Mouse (Mus musculus): ENCODE data around the gene Angptl7. TPM values are rescaled to one million over a fixed set of nuclear protein-coding genes. Genes with fewer than 3 reads are reported as not detected.

Angptl7 gene
- polyA plus RNA-seq, 1 experiment, result 0.04 TPM

DNA sequence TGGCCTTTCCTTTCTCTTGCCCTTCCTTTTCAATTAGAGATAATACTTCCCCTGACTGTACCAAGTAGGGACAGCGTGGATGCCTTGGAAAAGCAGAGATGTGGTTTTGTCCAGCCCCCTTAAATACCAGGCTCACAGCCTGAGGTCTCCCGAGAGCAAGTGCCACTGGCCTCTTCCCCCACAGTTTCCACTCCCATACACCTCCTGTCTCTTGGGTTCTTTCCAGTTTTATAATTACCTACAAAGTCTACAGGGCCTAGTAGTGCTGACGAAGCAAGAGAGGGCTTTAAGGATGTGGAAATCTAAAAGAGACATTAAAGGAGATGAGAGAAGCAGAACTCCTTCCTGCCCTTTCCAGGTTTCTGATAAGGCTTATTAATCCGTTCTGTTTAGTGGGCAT lies 17.5 kb upstream of the Angptl7 start:
- no peaks in the 10 kb centered on the region for H3K79me3 ChIP-seq (ENCODE audit: low read depth)
- peaks cover 13% of the 10 kb centered on the region for H3K36me3 ChIP-seq (ENCODE audit: control insufficient read depth, insufficient read depth)
- H3K27me3 ChIP-seq (ENCODE audit: control insufficient read depth, insufficient read depth, insufficient read length), result no peaks in the 10 kb centered on the region
- TF ChIP-seq MYOG (IDR thresholded peaks at IDR 0.05; ENCODE audit: control insufficient read depth, extremely low read depth, insufficient read length) (no peak), USF1 (IDR thresholded peaks at IDR 0.05; ENCODE audit: low read depth) (no peak), FOSL1 (IDR thresholded peaks at IDR 0.05; ENCODE audit: insufficient read depth, low read length, poor library complexity, severe bottlenecking) (no peak), MYOD1 (IDR thresholded peaks at IDR 0.05; ENCODE audit: control insufficient read depth, insufficient read length, low read depth) (no peak), CTCF (IDR thresholded peaks at IDR 0.05; ENCODE audit: control insufficient read depth, insufficient read depth, insufficient read length) (no peak), MAX (IDR thresholded peaks at IDR 0.05) (no peak), CEBPB (IDR thresholded peaks at IDR 0.05; ENCODE audit: low read depth) (no peak)
- H3K4me3 ChIP-seq (ENCODE audit: insufficient read depth, poor library complexity, severe bottlenecking), result no peak overlapping the region
- no peak overlapping the region for H3ac ChIP-seq (ENCODE audit: control insufficient read depth, insufficient read length, low read depth)
- no peaks in the 10 kb centered on the region for H3K79me2 ChIP-seq (ENCODE audit: control insufficient read depth, insufficient read depth)

DNA sequence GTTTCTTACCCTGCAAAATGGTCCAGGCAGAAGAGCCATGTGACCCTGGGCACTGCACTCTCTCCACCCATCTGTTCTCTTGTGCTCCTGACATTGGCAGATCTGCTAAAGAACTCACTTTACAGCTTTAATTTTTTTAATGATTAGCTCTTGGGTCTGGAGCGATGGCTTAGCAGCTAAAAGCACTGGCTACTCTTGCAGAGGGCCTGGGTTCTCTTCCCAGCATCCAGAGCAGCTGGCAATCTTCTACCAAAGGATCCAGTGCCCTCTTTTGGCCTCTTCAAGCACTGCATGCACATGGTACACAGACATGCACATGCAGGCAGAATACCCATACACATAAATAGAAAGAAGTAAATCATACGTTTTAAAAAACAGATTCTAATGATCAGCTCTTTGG lies 15.1 kb upstream of the Angptl7 start:
- Histone ChIP-seq H3K79me2 (ENCODE audit: control insufficient read depth, insufficient read depth) (no peaks in the 10 kb centered on the region), H3ac (ENCODE audit: control insufficient read depth, insufficient read length, low read depth) (no peak overlapping the region), H3K36me3 (ENCODE audit: control insufficient read depth, insufficient read depth) (peaks cover 13% of the 10 kb centered on the region), H3K27me3 (ENCODE audit: control insufficient read depth, insufficient read depth, insufficient read length) (no peaks in the 10 kb centered on the region), H3K4me3 (ENCODE audit: insufficient read depth, poor library complexity, severe bottlenecking) (no peak overlapping the region), H3K79me3 (ENCODE audit: low read depth) (no peaks in the 10 kb centered on the region)
- no peak for TF ChIP-seq FOSL1 (IDR thresholded peaks at IDR 0.05; ENCODE audit: insufficient read depth, low read length, poor library complexity, severe bottlenecking)
- no peak for TF ChIP-seq USF1 (IDR thresholded peaks at IDR 0.05; ENCODE audit: low read depth)
- no peak for TF ChIP-seq CTCF (IDR thresholded peaks at IDR 0.05; ENCODE audit: control insufficient read depth, insufficient read depth, insufficient read length)
- TF ChIP-seq MYOG (IDR thresholded peaks at IDR 0.05; ENCODE audit: control insufficient read depth, extremely low read depth, insufficient read length), result no peak
- no peak for TF ChIP-seq MYOD1 (IDR thresholded peaks at IDR 0.05; ENCODE audit: control insufficient read depth, insufficient read length, low read depth)
- TF ChIP-seq MAX (IDR thresholded peaks at IDR 0.05), result no peak
- no peak for TF ChIP-seq CEBPB (IDR thresholded peaks at IDR 0.05; ENCODE audit: low read depth)

DNA sequence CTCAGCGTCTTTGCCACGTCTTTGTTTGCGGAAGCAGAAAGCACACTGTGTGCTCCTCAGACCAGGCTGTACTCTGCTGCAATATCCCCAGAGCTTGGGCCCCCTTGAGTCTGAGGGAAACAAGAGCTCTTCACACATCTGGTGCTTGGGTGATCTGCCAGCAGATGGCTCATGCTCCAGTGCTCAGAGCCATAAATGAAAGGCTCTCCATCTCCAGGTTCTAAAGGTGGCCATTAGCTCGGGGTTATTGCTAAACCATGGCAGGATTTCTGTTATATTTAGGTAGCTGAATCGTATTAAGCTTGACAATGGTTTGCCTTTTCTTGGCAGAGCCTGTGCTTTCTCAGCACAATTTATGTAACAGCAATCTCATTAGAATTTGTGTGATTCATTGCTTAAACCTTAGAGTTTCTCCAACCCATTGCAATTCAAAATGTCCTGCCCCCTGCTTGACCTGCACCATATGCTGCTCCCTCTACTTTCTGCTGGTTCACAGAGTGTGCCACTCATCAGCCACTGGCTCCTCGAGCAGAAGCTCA lies 12.8 kb upstream of the Angptl7 start:
- H3K36me3 ChIP-seq (ENCODE audit: control insufficient read depth, insufficient read depth), result peaks cover 7% of the 10 kb centered on the region
- H3K79me2 ChIP-seq (ENCODE audit: control insufficient read depth, insufficient read depth), result no peaks in the 10 kb centered on the region
- H3K4me3 ChIP-seq (ENCODE audit: insufficient read depth, poor library complexity, severe bottlenecking), result no peak overlapping the region
- no peak overlapping the region for H3ac ChIP-seq (ENCODE audit: control insufficient read depth, insufficient read length, low read depth)
- TF ChIP-seq MYOG (IDR thresholded peaks at IDR 0.05; ENCODE audit: control insufficient read depth, extremely low read depth, insufficient read length), result no peak
- TF ChIP-seq MYOD1 (IDR thresholded peaks at IDR 0.05; ENCODE audit: control insufficient read depth, insufficient read length, low read depth), result no peak
- H3K27me3 ChIP-seq (ENCODE audit: control insufficient read depth, insufficient read depth, insufficient read length), result no peaks in the 10 kb centered on the region
- H3K79me3 ChIP-seq (ENCODE audit: low read depth), result no peaks in the 10 kb centered on the region

DNA sequence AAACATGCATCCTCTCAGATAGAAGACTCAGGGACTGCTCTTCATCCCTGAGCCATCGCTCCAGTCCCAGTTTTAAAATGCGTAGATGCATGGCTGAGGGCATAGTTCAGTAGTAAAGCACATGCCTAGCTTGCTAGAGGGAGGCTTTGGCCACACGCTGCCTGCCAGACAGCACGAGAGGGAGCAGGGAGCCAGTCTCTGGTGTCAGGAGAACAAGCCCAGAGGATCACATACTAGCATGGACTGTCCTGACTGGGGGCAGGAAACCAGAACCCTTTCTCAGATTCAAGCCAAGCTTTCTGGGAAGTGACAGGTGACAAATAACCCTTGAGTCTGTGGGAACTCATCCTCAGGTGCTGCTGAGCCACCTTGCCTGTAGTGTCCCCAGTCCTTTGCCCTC lies 11.1 kb upstream of the Angptl7 start:
- Histone ChIP-seq H3K36me3 (ENCODE audit: control insufficient read depth, insufficient read depth) (no peaks in the 10 kb centered on the region), H3K79me3 (ENCODE audit: low read depth) (no peaks in the 10 kb centered on the region), H3K79me2 (ENCODE audit: control insufficient read depth, insufficient read depth) (no peaks in the 10 kb centered on the region), H3ac (ENCODE audit: control insufficient read depth, insufficient read length, low read depth) (no peak overlapping the region), H3K27me3 (ENCODE audit: control insufficient read depth, insufficient read depth, insufficient read length) (no peaks in the 10 kb centered on the region), H3K4me3 (ENCODE audit: insufficient read depth, poor library complexity, severe bottlenecking) (no peak overlapping the region)
- TF ChIP-seq MYOD1 (IDR thresholded peaks at IDR 0.05; ENCODE audit: control insufficient read depth, insufficient read length, low read depth) (no peak), USF1 (IDR thresholded peaks at IDR 0.05; ENCODE audit: low read depth) (no peak), MYOG (IDR thresholded peaks at IDR 0.05; ENCODE audit: control insufficient read depth, extremely low read depth, insufficient read length) (no peak), CTCF (IDR thresholded peaks at IDR 0.05; ENCODE audit: control insufficient read depth, insufficient read depth, insufficient read length) (no peak), FOSL1 (IDR thresholded peaks at IDR 0.05; ENCODE audit: insufficient read depth, low read length, poor library complexity, severe bottlenecking) (no peak), CEBPB (IDR thresholded peaks at IDR 0.05; ENCODE audit: low read depth) (no peak), MAX (IDR thresholded peaks at IDR 0.05) (no peak)

DNA sequence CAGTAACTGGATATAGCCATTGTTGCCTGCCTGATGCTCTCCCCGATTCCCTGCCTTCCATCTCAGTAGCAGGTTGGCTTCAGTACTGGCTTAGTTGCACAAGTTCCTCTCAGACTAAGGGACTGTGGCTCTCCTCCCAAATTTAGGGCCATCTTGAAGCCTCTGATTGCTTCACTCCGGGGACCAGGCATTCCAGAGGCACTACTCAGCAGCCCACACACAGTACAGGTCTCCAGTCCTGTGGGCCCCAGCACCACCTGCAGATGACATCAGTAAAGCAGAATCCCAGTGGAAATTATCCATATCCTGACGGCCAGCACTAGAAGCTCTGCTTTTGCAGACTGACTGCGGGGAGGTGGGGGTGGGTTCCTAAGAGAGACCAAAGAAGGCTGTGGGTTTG lies 10.4 kb upstream of the Angptl7 start:
- Histone ChIP-seq H3K27me3 (ENCODE audit: control insufficient read depth, insufficient read depth, insufficient read length) (no peaks in the 10 kb centered on the region), H3K79me3 (ENCODE audit: low read depth) (no peaks in the 10 kb centered on the region), H3K79me2 (ENCODE audit: control insufficient read depth, insufficient read depth) (no peaks in the 10 kb centered on the region), H3K36me3 (ENCODE audit: control insufficient read depth, insufficient read depth) (no peaks in the 10 kb centered on the region), H3K4me3 (ENCODE audit: insufficient read depth, poor library complexity, severe bottlenecking) (no peak overlapping the region), H3ac (ENCODE audit: control insufficient read depth, insufficient read length, low read depth) (no peak overlapping the region)
- TF ChIP-seq CEBPB (IDR thresholded peaks at IDR 0.05; ENCODE audit: low read depth), result peak; percentile 73
- TF ChIP-seq USF1 (IDR thresholded peaks at IDR 0.05; ENCODE audit: low read depth), result no peak

DNA sequence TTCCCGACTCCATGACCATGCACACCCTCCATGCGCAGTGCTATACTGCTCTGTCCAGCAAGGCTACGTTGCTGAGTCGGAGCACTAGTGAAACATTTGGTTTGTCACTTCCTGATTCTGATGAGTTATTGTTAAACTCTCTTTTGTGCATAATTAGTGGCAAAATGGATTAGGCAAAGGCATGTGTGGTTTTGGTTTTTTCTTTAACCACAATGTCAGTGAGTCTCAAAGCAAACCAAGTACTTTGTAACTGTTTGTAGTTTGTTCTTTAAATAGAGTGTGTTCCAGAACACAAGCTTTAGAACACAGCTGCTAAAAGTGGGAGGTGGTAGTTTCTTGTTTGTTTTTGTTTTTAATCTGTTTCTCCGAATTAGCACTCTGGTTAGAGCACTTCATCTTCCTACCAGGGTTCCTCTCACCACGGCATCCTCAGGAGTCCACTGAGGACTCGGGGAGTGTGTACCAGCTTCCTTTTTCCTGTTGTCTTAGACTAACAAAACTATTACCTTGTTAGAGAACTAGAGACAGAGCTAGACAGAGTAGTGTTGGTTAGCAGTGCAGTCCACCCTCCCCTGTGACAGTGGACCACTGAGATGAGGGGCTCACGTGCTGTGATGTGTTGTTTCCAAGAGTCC lies 9.3 kb upstream of the Angptl7 start:
- Histone ChIP-seq H3K27me3 (ENCODE audit: control insufficient read depth, insufficient read depth, insufficient read length) (no peaks in the 10 kb centered on the region), H3K36me3 (ENCODE audit: control insufficient read depth, insufficient read depth) (no peaks in the 10 kb centered on the region), H3ac (ENCODE audit: control insufficient read depth, insufficient read length, low read depth) (no peak overlapping the region), H3K79me3 (ENCODE audit: low read depth) (no peaks in the 10 kb centered on the region), H3K79me2 (ENCODE audit: control insufficient read depth, insufficient read depth) (no peaks in the 10 kb centered on the region), H3K4me3 (ENCODE audit: insufficient read depth, poor library complexity, severe bottlenecking) (no peak overlapping the region)
- TF ChIP-seq MYOD1 (IDR thresholded peaks at IDR 0.05; ENCODE audit: control insufficient read depth, insufficient read length, low read depth) (no peak), USF1 (IDR thresholded peaks at IDR 0.05; ENCODE audit: low read depth) (no peak), MAX (IDR thresholded peaks at IDR 0.05) (no peak), CTCF (IDR thresholded peaks at IDR 0.05; ENCODE audit: control insufficient read depth, insufficient read depth, insufficient read length) (no peak), MYOG (IDR thresholded peaks at IDR 0.05; ENCODE audit: control insufficient read depth, extremely low read depth, insufficient read length) (no peak), FOSL1 (IDR thresholded peaks at IDR 0.05; ENCODE audit: insufficient read depth, low read length, poor library complexity, severe bottlenecking) (no peak), CEBPB (IDR thresholded peaks at IDR 0.05; ENCODE audit: low read depth) (no peak)

Data from C2C12 (cell line).